Mouse (Mus musculus): Measurements from ENCODE around the gene Scn1b.

DNA sequence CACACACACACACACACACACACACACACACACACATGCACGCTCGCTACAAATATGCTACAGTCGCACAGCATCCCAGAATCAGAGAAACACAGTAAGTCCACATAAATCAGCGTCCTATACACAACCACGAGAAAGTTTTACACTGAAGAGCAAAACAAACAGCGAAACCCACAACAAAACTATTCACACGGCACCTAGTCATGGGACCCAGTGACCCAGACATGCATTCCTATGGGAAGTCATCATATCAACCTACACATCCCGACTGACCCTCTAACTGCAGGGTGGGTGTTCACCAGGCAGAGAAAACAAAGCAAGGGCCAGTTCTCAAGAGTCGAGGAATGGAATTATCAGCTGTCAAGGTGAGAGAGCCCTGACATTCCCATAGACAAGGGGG, 22.5 kb upstream of the Scn1b start:
- TF ChIP-seq CTCF (IDR thresholded peaks at IDR 0.05; ENCODE audit: low read depth, low read length) (no peak), POLR2A (IDR thresholded peaks at IDR 0.05; ENCODE audit: borderline replicate concordance, low read depth, low read length) (no peak)
